Comparison of ENCODE assay signal across 25 mouse cellular contexts in genomic region chr5:19891693-19892092, GRCm38 (mm10).
DNase-seq lines count a peak whose midpoint lies in the region; ATAC-seq and TF ChIP-seq lines count a peak whose summit lies in the region.
"Had no signal": no experiment of that assay in that cellular context is flagged by ENCODE, and none has a peak within 500 bp of the region (broad histone marks: within the 10 kb centered on the region; RNA-seq: fewer than 3 reads in every experiment).

No protein-coding gene starts in this region.

- H3K79me2 ChIP-seq in CH12.LX (replicated peaks; ENCODE audit: control insufficient read depth, extremely low read depth, insufficient read depth, poor library complexity, severe bottlenecking) = no peaks in the 10 kb centered on the region

- TF ChIP-seq POLR2A in CH12.LX (IDR thresholded peaks at IDR 0.05; ENCODE audit: low read depth, low read length) = no peak

- no peak for TF ChIP-seq EP300 in liver, postnatal 0 days (IDR thresholded peaks at IDR 0.05; ENCODE audit: low read depth)
- TF ChIP-seq EP300 in CH12.LX (IDR thresholded peaks at IDR 0.05; ENCODE audit: low read length) = no peak

- no peak overlapping the region for H3K27ac ChIP-seq in liver, postnatal 0 days (ENCODE audit: low read depth)
- no peak overlapping the region for H3K27ac ChIP-seq in CH12.LX (ENCODE audit: insufficient read depth, low read depth)
- H3K27ac ChIP-seq: hindbrain, embryonic 13.5 days; intestine, embryonic 15.5 days; left cerebral cortex, adult 2 months; liver, embryonic 12.5 days; lung, embryonic 15.5 days; neural tube, embryonic 12.5 days; stomach, postnatal 0 days had no signal

- H3K9me3 ChIP-seq in liver, postnatal 0 days (ENCODE audit: low read length) = no peaks in the 10 kb centered on the region
- H3K9me3 ChIP-seq in CH12.LX (replicated peaks; ENCODE audit: low read length) = no peaks in the 10 kb centered on the region
- H3K9me3 ChIP-seq: hindbrain, embryonic 13.5 days; intestine, embryonic 15.5 days; liver, embryonic 12.5 days; lung, embryonic 15.5 days; neural tube, embryonic 12.5 days had no signal

- H3K36me3 ChIP-seq in liver, postnatal 0 days (replicated peaks; ENCODE audit: insufficient read depth, low read length) = no peaks in the 10 kb centered on the region
- H3K36me3 ChIP-seq in CH12.LX (replicated peaks in 1 of 2; ENCODE audit: control insufficient read depth in 1 of 2, insufficient read depth in 1 of 2, low read length in 1 of 2) = no peaks in the 10 kb centered on the region
- H3K36me3 ChIP-seq: hindbrain, embryonic 13.5 days; intestine, embryonic 15.5 days; liver, embryonic 12.5 days; lung, embryonic 15.5 days; neural tube, embryonic 12.5 days had no signal

- ATAC-seq in liver, postnatal 0 days = peak; percentile 45; the same call in 1 of the 2 replicates
- ATAC-seq in common myeloid progenitor, adult 5-6 weeks (replicated peaks; ENCODE audit: low read depth, poor library complexity, severe bottlenecking) = peak; percentile 84
- no peak for ATAC-seq in cerebellum, adult (ENCODE audit: insufficient number of reproducible peaks, low FRiP score, low TSS enrichment)
- ATAC-seq: forebrain, embryonic 16.5 days; intestine, embryonic 15.5 days; liver, embryonic 12.5 days had no signal

- dilution Hi-C loops in CH12.LX (cut with MboI; ENCODE audit: extremely low pct_ligation_motif_present, extremely low pct_unique_long_range_greater_than_20kb, low sequenced_read_pairs) = no loop called here

- H3K27me3 ChIP-seq in liver, postnatal 0 days (ENCODE audit: insufficient read depth, low read length) = no peaks in the 10 kb centered on the region
- no peaks in the 10 kb centered on the region for H3K27me3 ChIP-seq in CH12.LX (replicated peaks)
- H3K27me3 ChIP-seq: hindbrain, embryonic 13.5 days; intestine, embryonic 15.5 days; liver, embryonic 12.5 days; lung, embryonic 15.5 days; neural tube, embryonic 12.5 days had no signal

- no peak for TF ChIP-seq CTCF in liver, postnatal 0 days (IDR thresholded peaks at IDR 0.05; ENCODE audit: low read depth)
- no peak for TF ChIP-seq CTCF in CH12.LX (conservative IDR thresholded peaks at IDR 0.05 in 1 of 2, IDR thresholded peaks at IDR 0.05 in 1 of 2; ENCODE audit: low read depth in 2 of 2, low read length in 2 of 2)

- no peaks in the 10 kb centered on the region for H3K4me1 ChIP-seq in liver, postnatal 0 days (ENCODE audit: insufficient read depth)
- peaks cover 0 to 17% of the 10 kb centered on the region in 2 experiments; a peak in 2 of 4 replicates for H3K4me1 ChIP-seq in CH12.LX (ENCODE audit: control insufficient read depth in 1 of 2, insufficient read depth in 2 of 2)
- H3K4me1 ChIP-seq: hindbrain, embryonic 13.5 days; intestine, embryonic 15.5 days; liver, embryonic 12.5 days; lung, embryonic 15.5 days; neural tube, embryonic 12.5 days had no signal

- no peak for TF ChIP-seq RAD21 in CH12.LX (IDR thresholded peaks at IDR 0.05; ENCODE audit: low read depth, low read length)

- H3K4me3 ChIP-seq in liver, postnatal 0 days (ENCODE audit: low read depth, low read length) = no peak overlapping the region
- no peak overlapping the region for H3K4me3 ChIP-seq in CH12.LX (replicated peaks in 1 of 3; ENCODE audit: low read depth in 2 of 3, low read length in 2 of 3, poor library complexity in 1 of 3)
- H3K4me3 ChIP-seq: hindbrain, embryonic 13.5 days; intestine, embryonic 15.5 days; left cerebral cortex, adult 2 months; liver, embryonic 12.5 days; lung, embryonic 15.5 days; neural tube, embryonic 12.5 days had no signal

- no peak overlapping the region for H3K9ac ChIP-seq in liver, postnatal 0 days (replicated peaks)
- H3K9ac ChIP-seq in CH12.LX (ENCODE audit: insufficient read depth, low read depth) = no peak overlapping the region
- H3K9ac ChIP-seq: hindbrain, embryonic 13.5 days; intestine, embryonic 15.5 days; liver, embryonic 12.5 days; lung, embryonic 15.5 days; neural tube, embryonic 12.5 days had no signal

- no peak overlapping the region for H3K4me2 ChIP-seq in liver, postnatal 0 days (ENCODE audit: low read depth, low read length)
- H3K4me2 ChIP-seq in CH12.LX (ENCODE audit: insufficient read depth, low read depth, poor library complexity, severe bottlenecking) = no peak overlapping the region
- H3K4me2 ChIP-seq: heart, embryonic 11.5 days; hindbrain, embryonic 13.5 days; intestine, embryonic 15.5 days; liver, embryonic 12.5 days; lung, embryonic 15.5 days; midbrain, embryonic 11.5 days; neural tube, embryonic 12.5 days had no signal

- in situ Hi-C loops in CH12.LX (cut with MboI; ENCODE audit: low pct_ligation_motif_present, low pct_unique_long_range_greater_than_20kb, low sequenced_read_pairs) = no loop called here

- 40% methylated on average over 3 of the region's 3 CpGs for WGBS in liver, postnatal 0 days (ENCODE audit: insufficient replicate concordance)

- DNase-seq in liver, postnatal 0 days = no peak
- DNase-seq in liver (no peak), CH12.LX (ENCODE audit: extremely low read depth) (peak; percentile 61)
- DNase-seq in monocyte, adult 2 months (ENCODE audit: low read depth in 1 of 2, low spot score in 2 of 2) = peak; percentile 18 to 19
- DNase-seq in right cerebral cortex, postnatal 25 days = no peak
- no peak for DNase-seq in c-Kit-positive CD71-positive TER-119-positive erythroid progenitor cells, embryonic 14.5 days (ENCODE audit: low spot score)
- DNase-seq: cerebellum, postnatal 14 days; embryo, embryonic 11 days; heart, postnatal 14 days; kidney, postnatal 4 days; layer of hippocampus, adult 9-11 months; left cerebral cortex, postnatal 4 days; right cerebral cortex, adult 18-20 months had no signal

TF ChIP-seq in CH12.LX, 34 proteins besides CTCF, POLR2A, EP300 and RAD21:
- TF ChIP-seq ELF1 (IDR thresholded peaks at IDR 0.05; ENCODE audit: low read depth, low read length) (0 out of 2 replicates have a peak, but pooled peaks have one; percentile 14), USF2 (conservative IDR thresholded peaks at IDR 0.05; ENCODE audit: low read depth, low read length) (no peak), ETS1 (conservative IDR thresholded peaks at IDR 0.05; ENCODE audit: low read depth, low read length) (no peak), SMC3 (IDR thresholded peaks at IDR 0.05; ENCODE audit: low read depth, low read length) (no peak)

Comparison
In these comparisons a context has a peak if more than half of its experiments do, and no peak if none do; other contexts are left out.
1. DNase-seq: peak in CH12.LX (single experiment) and monocyte, adult 2 months (2 of 2); none in liver, postnatal 0 days (single experiment), liver (single experiment), right cerebral cortex, postnatal 25 days (single experiment) and c-Kit-positive CD71-positive TER-119-positive erythroid progenitor cells, embryonic 14.5 days (single experiment).